Mouse (Mus musculus) gastrocnemius, postnatal 25 days (tissue): ENCODE data around the gene Asah2. TPM values are rescaled to one million over a fixed set of nuclear protein-coding genes. Genes with fewer than 3 reads are reported as not detected.
"Not testable (repeated sequence)": the region's sequence is repeated elsewhere in the genome, so short reads cannot be mapped to it uniquely, and the experiment has no call there.

Source experiments
- DNase-seq: peaks from one replicate; pipeline ENCODE4 v3.0.0; 2022
- total RNA-seq, 2 experiments: library from RNA; stranded (reverse); gene quantifications; 1 replicate in 1 of 2; 2 replicates in 1 of 2; pipeline ENCODE4 v1.2.3; 2021

Asah2 gene
- total RNA-seq, 2 experiments from 2014 or later, result 5.9 to 6.4 TPM

DNA sequence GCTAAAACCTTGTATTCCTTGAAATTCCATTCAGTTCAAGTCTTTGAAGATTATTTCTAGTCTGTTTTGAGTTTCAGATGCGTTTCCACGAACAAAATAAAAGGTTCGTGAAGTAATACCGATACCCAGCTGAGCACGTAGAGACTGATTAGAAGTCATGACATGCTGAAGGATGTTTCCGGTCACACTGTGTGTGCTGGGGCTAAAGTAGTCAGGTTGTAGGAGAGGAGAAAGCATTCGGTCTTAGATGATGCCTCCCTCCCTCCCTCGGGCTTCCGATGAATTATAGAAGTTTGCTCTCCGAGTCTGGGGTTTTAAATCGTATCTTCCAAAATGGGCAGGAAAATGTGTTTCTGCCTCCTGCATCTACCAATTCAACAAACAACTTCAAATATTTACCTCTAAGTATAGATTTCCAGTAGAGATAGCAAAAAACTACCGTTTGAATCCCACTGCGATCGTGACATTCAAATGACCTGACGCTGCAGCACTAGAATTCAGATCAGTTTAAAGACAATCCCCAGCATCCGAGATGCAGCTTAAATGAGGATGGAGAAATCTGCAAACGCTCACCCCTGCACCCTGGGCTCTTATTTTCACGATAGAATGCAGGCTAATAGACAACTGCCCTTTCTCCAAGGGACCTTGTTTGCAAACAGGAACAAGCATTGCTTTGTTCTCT, 5.6 kb downstream of the Asah2 start:
- DNase-seq, result no peak

DNA sequence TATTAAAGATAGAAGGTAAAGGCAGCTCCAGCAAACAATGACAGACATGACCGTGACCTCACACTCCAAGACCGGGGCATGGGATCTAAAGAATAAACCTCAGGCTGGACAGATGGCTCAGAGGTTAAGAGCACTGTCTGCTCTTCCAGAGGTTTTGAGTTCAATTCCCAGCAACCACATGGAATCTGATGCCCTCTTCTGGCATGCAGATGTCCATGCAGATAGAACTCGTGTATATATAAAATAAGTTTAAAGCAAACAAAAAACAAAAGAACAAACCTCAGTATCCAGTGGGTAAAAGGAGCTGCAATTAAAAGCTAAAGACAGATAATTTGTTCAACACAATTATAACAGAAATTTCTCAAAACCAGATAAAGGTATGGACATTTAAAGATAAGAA, 9.4 kb downstream of the Asah2 start:
- DNase-seq, result no peak

DNA sequence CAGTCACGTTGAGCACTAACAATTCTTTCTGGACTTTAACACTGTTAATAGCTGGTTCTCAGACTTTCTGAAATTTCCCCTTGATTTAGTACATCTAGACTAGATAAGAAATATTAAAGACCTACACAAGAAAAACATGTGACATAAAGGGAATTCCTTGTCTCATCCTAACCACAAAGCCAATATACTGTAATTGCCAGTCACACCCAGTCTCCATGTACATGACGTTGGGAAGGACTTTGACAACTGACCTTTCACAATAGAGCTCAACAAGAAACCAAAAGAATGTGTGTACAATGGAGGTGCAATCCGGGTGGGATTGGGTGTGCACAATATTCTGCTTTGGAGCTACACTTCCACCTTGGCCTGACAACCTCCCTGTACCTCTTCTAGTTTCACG, 15.7 kb downstream of the Asah2 start:
- DNase-seq, result no peak

DNA sequence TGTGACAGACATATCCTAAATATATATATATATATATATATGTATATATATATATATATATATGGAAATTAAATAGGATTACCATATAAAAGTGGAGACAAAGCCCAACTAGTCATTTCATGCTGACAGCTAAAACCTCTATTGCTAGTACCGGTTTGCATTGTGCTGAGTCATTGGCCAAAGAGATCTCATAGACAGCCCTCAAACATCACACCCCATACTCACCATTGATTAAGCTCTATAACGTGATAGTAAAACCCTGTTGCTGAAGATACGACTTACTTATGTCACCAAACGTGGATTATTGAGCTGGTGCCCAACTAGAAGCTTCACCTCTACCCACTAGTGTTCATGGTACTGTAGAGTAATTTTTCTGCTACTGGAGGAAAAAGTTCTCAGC, 17.2 kb downstream of the Asah2 start:
- DNase-seq, result no peak

DNA sequence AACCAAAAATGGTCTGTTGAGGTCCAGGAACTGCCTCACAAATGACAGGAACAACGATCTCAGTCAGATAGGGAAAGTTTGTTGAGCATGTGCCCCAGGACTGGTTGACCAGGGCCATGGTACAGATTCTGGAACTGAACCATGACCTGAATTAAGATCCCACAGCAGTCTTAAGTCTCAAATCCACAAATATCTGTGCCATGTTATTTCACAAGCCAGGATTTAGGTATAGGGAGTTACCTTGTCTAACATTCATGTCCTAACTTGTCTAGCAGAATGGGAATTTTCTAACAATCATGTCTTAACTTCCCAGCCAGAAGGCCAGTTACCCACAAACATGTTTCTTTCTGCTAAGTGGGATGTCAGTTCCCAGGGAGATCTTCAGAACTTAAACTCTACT, 19.4 kb downstream of the Asah2 start:
- DNase-seq, result no peak

DNA sequence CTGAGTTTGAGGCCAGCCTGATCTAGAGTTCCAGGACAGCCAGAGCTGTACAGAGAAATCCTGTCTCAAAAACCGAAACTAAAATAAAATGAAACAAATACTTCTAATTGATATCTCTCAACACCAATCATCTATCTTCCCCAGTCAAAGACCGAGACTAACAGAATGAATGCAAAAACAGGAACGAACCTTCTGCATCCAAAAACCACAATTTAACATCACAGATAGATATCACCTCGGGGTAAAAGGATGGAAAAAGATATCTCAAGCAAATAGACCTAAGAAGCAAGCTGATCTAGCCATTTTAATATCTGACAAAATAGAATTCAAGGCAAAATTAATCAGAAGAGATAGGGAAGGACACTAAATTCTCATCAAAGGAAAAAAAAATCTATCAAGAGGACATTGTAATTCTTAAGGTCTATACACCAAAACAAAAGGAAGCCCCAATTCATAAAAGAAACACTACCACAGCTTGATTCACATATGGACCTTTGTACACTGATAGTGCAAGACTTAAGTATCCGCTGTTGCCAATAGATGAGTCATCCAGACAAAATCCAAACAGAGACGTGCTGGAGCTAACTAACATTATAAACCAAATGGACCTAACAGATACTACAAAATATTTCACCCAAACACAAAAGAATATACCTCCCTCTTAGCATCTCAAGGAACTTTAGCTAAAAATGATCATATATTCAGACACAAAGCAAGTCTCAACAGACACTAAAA, 20.1 kb downstream of the Asah2 start:
- DNase-seq, result no peak

DNA sequence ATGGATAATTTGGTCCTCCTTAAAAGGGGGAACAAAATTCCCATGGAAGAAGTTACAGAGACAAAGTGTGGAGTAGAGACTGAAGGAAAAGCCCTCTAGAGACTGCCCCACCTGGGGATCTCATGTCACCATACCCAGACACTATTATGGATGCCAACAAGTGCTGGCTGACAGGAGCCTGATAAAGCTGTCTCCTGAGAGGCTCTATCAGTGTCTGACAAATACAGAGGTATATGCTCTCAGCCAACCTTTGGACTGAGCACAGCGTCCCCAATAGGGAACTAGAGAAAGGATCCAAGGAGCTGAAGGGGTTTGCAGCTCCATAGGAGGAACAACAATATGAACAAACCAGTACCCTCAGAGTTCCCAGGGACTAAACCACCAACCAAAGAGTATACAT, 23.2 kb downstream of the Asah2 start:
- DNase-seq, result not testable (repeated sequence)

DNA sequence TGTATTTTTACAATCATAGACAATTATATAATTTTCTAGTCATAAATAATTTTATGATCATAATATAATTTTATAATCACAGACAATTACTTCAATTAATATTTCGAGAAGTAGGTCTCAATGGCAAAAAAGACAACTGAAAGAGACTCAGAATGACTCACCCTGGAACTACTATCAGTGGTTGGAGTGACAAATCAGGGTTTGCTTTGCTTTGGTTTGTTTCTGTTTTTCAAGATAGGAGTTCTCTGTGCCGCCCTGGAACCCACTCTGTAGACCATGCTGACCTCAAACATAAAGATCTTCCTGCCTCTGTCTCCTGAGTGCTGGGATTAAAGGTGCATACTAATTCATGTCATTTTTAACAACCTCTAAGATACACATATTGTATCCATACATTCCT, 37.7 kb downstream of the Asah2 start:
- no peak for DNase-seq

DNA sequence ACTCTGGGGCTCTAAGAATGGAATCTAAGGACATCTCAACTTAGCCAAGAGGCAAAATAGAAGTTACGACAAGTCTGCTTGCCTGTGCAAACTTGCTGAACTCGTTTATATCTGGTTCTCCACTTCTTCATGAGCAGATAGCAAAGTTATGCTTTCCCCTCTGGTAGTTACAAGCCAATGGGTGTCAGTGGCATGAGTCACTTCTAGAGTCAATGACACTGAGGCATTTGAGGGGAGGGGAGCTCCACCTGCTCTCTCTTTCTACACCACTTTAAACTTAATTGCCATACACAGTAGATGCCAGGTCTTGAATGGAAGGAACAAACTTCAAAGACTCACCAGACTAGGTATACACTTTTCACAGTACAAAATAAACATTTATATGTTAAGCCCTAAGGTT, 38.4 kb downstream of the Asah2 start:
- DNase-seq, result no peak

DNA sequence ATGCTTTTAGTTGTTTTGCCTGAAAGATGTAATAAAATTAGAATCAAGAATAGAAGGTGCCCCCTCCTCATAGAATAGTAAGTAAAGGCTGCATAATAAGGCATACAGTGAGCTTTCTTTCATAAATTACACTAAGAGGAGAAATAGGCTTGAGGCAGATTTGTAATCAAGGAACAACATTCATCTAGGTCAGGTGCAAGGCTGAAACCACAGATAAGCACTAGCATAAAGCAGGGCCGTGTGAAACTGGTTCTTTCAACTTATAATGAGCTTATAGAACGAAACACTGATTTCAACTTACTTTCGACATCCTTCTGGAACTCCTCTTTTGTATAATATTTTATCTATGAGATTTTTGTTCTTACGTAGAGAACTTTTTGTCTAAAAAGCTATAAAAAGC, 40.3 kb downstream of the Asah2 start:
- no peak for DNase-seq

DNA sequence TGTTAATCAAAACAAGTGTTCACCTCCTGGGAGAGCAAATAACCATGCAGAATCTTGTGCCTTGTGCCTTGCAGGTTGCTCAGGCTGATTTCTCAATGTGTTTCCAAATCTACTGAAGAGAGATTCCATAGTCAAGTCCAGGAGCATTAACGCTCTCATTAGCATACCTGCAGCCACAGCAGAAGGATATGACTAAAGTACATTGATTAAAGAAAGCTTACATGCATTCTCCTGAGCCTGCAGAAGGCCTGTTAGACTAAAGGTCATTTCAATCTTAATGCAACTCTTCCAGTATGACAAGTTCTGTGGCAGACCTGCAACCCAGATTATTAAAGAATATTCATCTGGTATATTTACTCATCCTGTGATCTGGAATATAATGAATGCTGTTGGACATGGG, 46.7 kb downstream of the Asah2 start:
- no peak for DNase-seq

DNA sequence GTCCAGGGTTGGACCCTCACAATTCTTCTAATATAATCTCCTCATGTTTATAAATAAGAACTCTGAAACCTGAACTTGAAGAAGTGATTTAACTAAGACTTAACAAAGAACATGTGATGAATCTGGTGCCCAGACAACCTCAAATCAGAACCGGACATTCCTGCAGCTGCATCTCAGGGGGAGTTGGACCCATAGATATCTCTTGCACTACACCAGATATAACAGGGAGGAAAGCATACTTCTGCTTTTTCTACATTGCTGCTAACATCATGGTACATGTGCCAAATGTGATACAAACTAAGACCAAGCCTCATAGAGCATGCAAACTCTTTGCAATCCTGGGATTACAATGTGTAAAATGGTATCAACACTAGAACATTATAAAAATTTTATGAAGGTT, 51.8 kb downstream of the Asah2 start:
- no peak for DNase-seq

DNA sequence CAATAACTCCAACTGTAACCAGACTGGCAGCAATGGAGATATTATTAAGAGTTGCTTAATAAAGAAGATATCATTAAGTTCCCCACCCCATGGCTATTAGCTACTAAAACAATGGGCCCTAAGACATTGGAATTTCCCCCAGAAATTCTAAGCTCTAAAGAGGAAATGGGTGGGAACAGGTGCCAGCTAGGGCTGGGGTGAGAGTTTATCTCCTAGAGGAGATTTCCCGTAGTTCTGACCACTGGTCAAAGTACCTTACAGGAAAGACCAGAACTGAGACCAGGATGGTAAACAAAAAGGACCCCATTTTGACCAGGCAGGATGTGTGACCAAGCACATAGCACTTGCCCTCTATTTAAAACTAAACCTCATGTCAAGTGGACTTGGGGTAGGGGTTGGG, 52.3 kb downstream of the Asah2 start:
- no peak for DNase-seq

DNA sequence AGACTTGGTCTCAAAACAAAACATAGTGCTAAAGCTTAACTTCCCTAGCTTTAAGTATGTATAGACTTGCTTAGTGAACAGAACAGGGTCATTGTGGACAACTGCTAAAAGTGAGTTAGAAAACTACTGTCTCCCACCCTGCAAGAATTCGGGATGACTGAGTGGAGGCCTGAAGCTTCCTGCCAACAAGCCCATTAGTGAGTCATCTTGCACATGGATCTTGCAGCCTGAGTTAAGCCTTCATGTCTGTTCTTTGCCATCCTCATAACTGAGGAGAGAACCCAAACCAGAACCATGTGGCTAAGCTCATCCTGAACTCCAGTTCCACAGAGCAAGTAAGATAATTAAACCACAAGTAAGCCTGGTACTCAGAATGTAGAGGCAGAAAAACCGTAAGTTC, 56.8 kb downstream of the Asah2 start:
- DNase-seq, result no peak

DNA sequence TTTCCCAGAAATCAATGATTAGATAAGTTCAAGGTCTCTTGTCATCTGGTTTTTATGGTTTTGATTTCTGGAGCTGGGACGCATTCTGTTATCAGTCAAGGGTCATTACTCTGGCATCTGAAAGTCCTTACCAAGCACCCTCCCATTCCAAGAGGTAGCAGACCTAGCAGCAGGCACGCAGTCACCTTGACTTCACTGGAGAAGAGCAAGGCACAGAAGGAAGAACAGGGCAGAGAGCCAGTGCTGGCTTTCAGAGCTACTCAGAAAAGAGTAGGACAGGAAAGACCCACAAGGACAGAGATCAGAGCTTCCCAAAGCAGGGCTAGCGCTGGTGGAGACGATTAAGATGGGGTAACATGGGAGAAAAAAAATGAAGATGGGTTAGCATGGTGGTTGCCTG, 75.1 kb downstream of the Asah2 start:
- no peak for DNase-seq

DNA sequence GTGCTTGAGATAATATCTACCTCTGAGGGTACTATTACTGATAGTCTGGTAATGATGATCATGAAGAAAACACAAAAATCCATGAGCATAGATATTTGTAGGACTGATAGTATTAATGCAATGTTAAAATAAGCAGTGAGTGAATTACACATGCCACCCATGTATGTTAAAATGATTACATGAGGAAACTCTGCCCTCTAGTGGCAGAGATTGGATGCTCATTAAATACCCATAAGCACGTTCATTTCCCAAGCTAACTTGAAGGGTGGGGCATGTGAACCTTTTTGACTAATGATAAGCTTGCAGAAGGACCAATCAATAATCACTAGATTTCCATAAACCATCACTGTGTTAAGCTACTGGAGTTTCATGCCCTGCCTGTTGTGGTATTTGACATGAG, 77.6 kb downstream of the Asah2 start:
- no peak for DNase-seq

DNA sequence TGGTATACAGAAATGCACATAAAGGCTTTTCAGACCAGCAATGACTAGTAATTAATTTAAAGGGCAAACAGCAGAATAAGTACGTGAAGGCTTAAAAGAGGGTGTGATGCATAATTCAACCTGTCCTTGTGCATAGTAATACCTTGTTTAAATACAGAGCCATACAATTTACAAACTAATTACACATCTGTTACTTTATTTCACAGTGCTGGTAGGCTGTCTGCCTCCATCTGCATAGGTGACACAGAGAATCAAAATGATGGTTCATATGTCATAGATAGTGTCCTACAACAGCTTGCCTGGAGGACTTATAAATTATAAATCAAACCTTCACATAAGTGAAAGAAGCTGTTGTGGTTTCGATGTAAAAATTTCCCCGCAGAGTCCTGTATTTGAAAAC, 82.6 kb downstream of the Asah2 start:
- DNase-seq, result no peak

DNA sequence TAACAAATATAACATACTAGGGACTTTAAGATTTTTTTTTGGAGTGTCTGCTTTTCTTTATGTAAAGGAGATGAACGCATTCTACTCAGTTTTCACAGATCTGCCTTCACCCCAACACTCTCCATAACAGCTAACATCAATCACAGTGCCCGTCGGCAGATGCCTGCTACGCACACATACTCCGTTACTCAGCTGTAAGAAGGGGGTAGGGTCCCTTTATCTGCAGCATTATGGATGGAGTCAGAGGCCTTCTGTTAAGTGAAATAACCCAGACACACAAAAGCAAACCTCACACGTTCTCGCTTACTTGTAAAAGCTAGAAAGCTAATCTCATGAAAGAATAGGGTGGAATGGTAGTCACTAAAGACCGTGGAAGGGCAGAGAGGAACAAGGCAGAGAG, 88.3 kb downstream of the Asah2 start:
- DNase-seq, result no peak

DNA sequence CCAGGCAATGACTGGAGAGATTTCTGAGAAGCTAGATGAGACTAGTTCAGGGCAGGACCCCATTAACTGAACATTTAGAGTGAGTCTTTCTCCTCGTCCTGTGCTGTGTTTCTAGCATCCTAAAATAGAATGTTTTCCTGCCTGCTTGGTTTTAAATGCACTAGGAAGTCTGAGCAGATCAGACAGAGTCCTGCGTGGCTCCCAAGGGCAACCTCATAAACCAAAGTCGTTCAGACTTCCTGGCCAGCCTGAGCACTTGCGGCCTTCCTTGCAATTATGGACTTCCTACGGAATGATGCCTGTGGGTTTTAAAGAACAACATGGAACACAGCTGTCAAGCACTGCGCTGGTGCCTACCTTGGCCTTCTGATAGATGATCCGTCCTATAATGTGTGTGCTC, 89.4 kb downstream of the Asah2 start:
- DNase-seq, result no peak

DNA sequence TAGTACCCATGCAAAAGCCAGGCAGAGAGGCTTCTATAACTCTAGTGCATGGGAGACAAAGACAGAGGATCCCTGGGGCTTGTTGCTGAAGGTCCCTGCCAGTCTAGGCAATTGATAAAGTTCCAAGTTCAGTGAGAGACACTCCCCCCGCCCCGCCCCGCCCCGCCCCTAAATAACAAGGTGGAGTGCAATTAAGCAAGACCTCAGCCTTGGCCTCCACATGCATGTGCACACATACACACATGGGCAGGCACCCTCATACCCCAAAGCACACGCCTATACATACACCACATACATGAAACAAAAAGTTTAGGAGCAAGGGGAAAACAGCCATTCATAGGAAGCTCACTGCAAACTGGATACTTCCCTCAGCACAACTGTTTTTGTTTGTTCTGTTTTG, 90.0 kb downstream of the Asah2 start:
- DNase-seq, result no peak

DNA sequence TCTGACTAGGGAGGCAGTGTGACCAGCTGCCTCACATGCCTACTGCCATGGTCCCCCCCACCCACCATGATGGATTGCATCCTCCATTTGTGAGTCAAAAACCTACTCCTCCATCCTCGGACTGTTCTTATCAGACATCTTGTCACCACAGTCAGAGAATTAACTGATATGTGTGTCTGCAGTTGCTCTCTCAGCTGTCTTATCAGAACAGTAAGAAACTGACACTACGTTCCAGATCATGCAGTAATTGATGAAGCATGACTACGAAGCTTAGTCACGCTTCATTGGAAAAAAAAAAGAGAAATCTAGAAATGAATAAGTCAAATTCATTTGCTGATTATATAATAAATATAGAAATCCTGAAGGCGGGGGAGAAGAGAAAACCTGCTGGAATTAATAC, 105.4 kb downstream of the Asah2 start:
- no peak for DNase-seq

DNA sequence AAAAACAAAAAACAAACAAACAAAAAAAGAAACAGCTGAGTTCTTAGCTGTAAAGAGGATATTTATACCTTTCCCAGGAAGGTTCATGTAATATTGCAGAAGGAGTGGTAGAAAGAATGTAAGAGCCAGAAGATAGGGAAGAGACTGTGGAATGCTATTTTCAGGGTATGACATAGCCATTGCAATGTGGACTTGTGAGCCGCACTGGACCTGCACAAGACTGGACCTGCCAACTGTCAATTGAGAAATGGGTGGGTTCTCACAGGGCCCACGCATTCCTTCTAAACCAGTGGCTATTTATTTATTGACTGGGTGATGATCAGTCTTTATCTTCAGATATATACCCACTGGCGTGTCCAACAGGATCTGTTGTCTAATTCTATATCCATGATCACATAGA, 111.1 kb downstream of the Asah2 start:
- no peak for DNase-seq

DNA sequence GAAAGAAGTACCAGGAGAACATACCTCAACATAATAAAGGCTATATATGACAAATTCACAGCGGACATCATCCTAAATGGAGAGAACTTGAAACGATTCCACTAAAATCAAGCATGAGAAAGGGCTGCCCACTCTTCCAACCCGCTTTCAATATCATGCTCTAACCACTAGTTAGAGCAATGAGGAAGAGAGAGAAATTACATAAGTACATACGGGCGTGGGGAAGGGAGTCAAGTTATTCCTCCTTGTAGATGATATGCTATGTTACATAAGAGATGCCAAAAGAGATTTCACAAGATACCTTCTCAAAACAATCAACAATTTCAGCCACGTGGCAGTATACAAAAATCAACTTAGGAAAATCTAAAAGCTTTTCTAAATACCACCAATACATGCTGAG, 117.0 kb downstream of the Asah2 start:
- no peak for DNase-seq

DNA sequence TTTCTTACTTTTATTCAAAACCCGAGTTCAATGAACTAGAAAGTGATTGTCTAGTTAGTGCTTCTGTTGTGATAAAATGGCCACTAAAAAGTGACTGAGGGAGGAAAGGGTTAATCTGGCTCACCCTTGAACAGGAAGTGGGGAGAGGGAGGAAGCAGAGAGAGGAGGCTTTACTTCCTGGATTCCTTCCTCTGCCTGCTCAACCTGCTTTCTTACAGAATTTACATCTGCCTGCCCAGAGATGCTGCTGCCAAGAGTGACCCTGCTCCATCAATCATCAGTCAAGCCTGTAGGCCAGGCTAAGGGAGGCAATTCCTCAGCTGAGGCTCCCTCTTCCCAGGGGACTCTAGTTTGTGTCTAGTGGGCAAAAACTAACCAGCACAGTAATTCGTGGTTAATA, 132.1 kb downstream of the Asah2 start:
- no peak for DNase-seq
